Mouse (Mus musculus) liver, embryonic 14.5 days (tissue): ENCODE results near the gene Cul4a.

ENCODE experiments used
- CTCF ChIP-seq: IDR thresholded peaks from 2 replicates; pipeline ENCODE4 v1.5.1; 2016; ENCODE audit warnings: antibody characterized with exemption, low read depth, control low read depth
- EP300 ChIP-seq: IDR thresholded peaks from 2 replicates; pipeline ENCODE4 v1.6.1; 2016; ENCODE audit warnings: antibody characterized with exemption, low read depth

GRCm38 (mm10) chr8:13186819-13187218 lies 81.4 kb downstream of the Cul4a start:
- TF ChIP-seq EP300 (no peak), CTCF (no peak)
